13 mouse cellular contexts compared by ENCODE assay signal in genomic region chr6:129680379-129680778, GRCm38 (mm10). TPM values are rescaled to one million over a fixed set of nuclear protein-coding genes. Genes with fewer than 3 reads are reported as not detected.
A peak's percentile ranks its signal among the peaks of the same experiment; 100 is the strongest.
DNase-seq lines count a peak whose midpoint lies in the region; ATAC-seq and TF ChIP-seq lines count a peak whose summit lies in the region.
"Had no signal": no experiment of that assay in that cellular context is flagged by ENCODE, and none has a peak within 500 bp of the region (broad histone marks: within the 10 kb centered on the region; RNA-seq: fewer than 3 reads in every experiment).

No protein-coding gene starts in this region.

- H3K4me1 ChIP-seq in kidney, adult 2 months (ENCODE audit: control insufficient read depth, insufficient read depth, low read length): no peaks in the 10 kb centered on the region
- H3K4me1 ChIP-seq in kidney, embryonic 14.5 days (ENCODE audit: control insufficient read depth, insufficient read depth, low read length): no peaks in the 10 kb centered on the region
- H3K4me1 ChIP-seq in intestine, embryonic 16.5 days (ENCODE audit: control insufficient read depth, insufficient read depth, low read length): no peaks in the 10 kb centered on the region
- H3K4me1 ChIP-seq: embryonic facial prominence, embryonic 13.5 days; midbrain, embryonic 15.5 days had no signal

- no peak overlapping the region for H3K4me3 ChIP-seq in kidney, adult 2 months (ENCODE audit: insufficient read depth, low read depth, low read length)
- H3K4me3 ChIP-seq in kidney, embryonic 14.5 days (ENCODE audit: low read length): no peak overlapping the region
- no peak overlapping the region for H3K4me3 ChIP-seq in intestine, embryonic 16.5 days (ENCODE audit: low read length)
- H3K4me3 ChIP-seq: embryonic facial prominence, embryonic 13.5 days; midbrain, embryonic 15.5 days had no signal

- H3K36me3 ChIP-seq in kidney, adult 2 months (ENCODE audit: control insufficient read depth, insufficient read depth, low read length): no peaks in the 10 kb centered on the region
- no peaks in the 10 kb centered on the region for H3K36me3 ChIP-seq in kidney, embryonic 14.5 days (ENCODE audit: control insufficient read depth, insufficient read depth, low read length)
- no peaks in the 10 kb centered on the region for H3K36me3 ChIP-seq in intestine, embryonic 16.5 days (ENCODE audit: control insufficient read depth, insufficient read depth, low read length)
- H3K36me3 ChIP-seq: embryonic facial prominence, embryonic 13.5 days; midbrain, embryonic 15.5 days had no signal

- no peak for ATAC-seq in kidney, embryonic 14.5 days (ENCODE audit: low FRiP score, low TSS enrichment)
- peak; percentile 92 for ATAC-seq in intestine, embryonic 16.5 days
- ATAC-seq: midbrain, embryonic 15.5 days had no signal

- no peak overlapping the region for H3K4me2 ChIP-seq in kidney, embryonic 14.5 days (replicated peaks; ENCODE audit: low read depth, low read length)
- H3K4me2 ChIP-seq in intestine, embryonic 16.5 days (ENCODE audit: low read depth, low read length): no peak overlapping the region
- H3K4me2 ChIP-seq: embryonic facial prominence, embryonic 13.5 days; midbrain, embryonic 15.5 days had no signal

- no peaks in the 10 kb centered on the region for H3K9me3 ChIP-seq in kidney, embryonic 14.5 days (ENCODE audit: control insufficient read depth, low read length)
- no peaks in the 10 kb centered on the region for H3K9me3 ChIP-seq in intestine, embryonic 16.5 days (ENCODE audit: control insufficient read depth, low read length)
- H3K9me3 ChIP-seq: embryonic facial prominence, embryonic 13.5 days; midbrain, embryonic 15.5 days had no signal

- 72% methylated on average over 1 of the region's 1 CpGs for WGBS in kidney, adult 2 months
- WGBS in kidney, embryonic 14.5 days: 71% methylated on average over 1 of the region's 1 CpGs
- 63% methylated on average over 1 of the region's 1 CpGs for WGBS in intestine, embryonic 16.5 days

- no peak for TF ChIP-seq POLR2A in kidney, adult 2 months (IDR thresholded peaks at IDR 0.05; ENCODE audit: low read depth, low read length)

- H3K9ac ChIP-seq in kidney, embryonic 14.5 days (ENCODE audit: low read depth, low read length): no peak overlapping the region
- no peak overlapping the region for H3K9ac ChIP-seq in intestine, embryonic 16.5 days (ENCODE audit: low read depth, low read length)
- H3K9ac ChIP-seq: embryonic facial prominence, embryonic 13.5 days; midbrain, embryonic 15.5 days had no signal

- DNase-seq in kidney, adult 2 months: peak; percentile 5
- DNase-seq in urinary bladder, adult 18-20 months (ENCODE audit: low spot score in 2 of 2): peak; percentile 3 to 9
- no peak for DNase-seq in urinary bladder, postnatal 4 days (ENCODE audit: low spot score in 2 of 2)
- peak; percentile 6 for DNase-seq in thymus, postnatal 25 days
- no peak for DNase-seq in embryo, embryonic 10 days (ENCODE audit: low spot score)
- DNase-seq in embryo, embryonic 11 days: no peak

- no peak for TF ChIP-seq CTCF in kidney, adult 2 months (conservative IDR thresholded peaks at IDR 0.05; ENCODE audit: insufficient read depth, insufficient read length, low read depth, low read length)

- H3K27me3 ChIP-seq in kidney, adult 2 months (replicated peaks; ENCODE audit: control insufficient read depth, insufficient read depth, low read length): no peaks in the 10 kb centered on the region
- no peaks in the 10 kb centered on the region for H3K27me3 ChIP-seq in kidney, embryonic 14.5 days (ENCODE audit: control insufficient read depth, insufficient read depth, low read length)
- no peaks in the 10 kb centered on the region for H3K27me3 ChIP-seq in intestine, embryonic 16.5 days (replicated peaks; ENCODE audit: control insufficient read depth, insufficient read depth, low read length)
- H3K27me3 ChIP-seq: embryonic facial prominence, embryonic 13.5 days; midbrain, embryonic 15.5 days had no signal

- H3K27ac ChIP-seq in kidney, adult 2 months (ENCODE audit: insufficient read depth, low read depth, low read length): no peak overlapping the region
- no peak overlapping the region for H3K27ac ChIP-seq in kidney, embryonic 14.5 days (ENCODE audit: low read depth, low read length)
- H3K27ac ChIP-seq in intestine, embryonic 16.5 days (ENCODE audit: low read length): no peak overlapping the region
- H3K27ac ChIP-seq: embryonic facial prominence, embryonic 13.5 days; midbrain, embryonic 15.5 days had no signal

RNA-seq across cellular contexts. Expression of gene Klrc1, which starts 1.6 kb away (rescaled TPM):
- polyA plus RNA-seq in kidney, adult 2 months (2012; rRNA removed): 0.34 TPM in 1 of 2 replicates, not detected in the other
- polyA plus RNA-seq in kidney, embryonic 14.5 days (2014; fragmentation: Nextera tagmentation; extraction: Ambion mirVana): not detected in 2 replicates
- 0.27 and 0.49 TPM in 2 replicates for polyA plus RNA-seq in intestine, embryonic 16.5 days (2015; fragmentation: Nextera tagmentation; extraction: Ambion mirVana)
- polyA plus RNA-seq: embryonic facial prominence, embryonic 13.5 days; limb, embryonic 14.5 days; midbrain, embryonic 15.5 days had no signal

RNA-seq across cellular contexts. Expression of gene Klrc2, which starts 19.9 kb away (rescaled TPM):
- 0.06 and 0.26 TPM in 2 replicates for polyA plus RNA-seq in kidney, adult 2 months (2012; rRNA removed)
- not detected in 2 replicates for polyA plus RNA-seq in kidney, embryonic 14.5 days (2014; fragmentation: Nextera tagmentation; extraction: Ambion mirVana)
- polyA plus RNA-seq in intestine, embryonic 16.5 days (2015; fragmentation: Nextera tagmentation; extraction: Ambion mirVana): 0.09 and 0.11 TPM in 2 replicates
- polyA plus RNA-seq: embryonic facial prominence, embryonic 13.5 days; limb, embryonic 14.5 days; midbrain, embryonic 15.5 days had no signal

RNA-seq across cellular contexts. Expression of gene Klri1, which starts 36.6 kb away (rescaled TPM):
- not detected in 2 replicates for polyA plus RNA-seq in kidney, adult 2 months (2012; rRNA removed)
- 0.71 TPM in 1 of 2 replicates, not detected in the other for polyA plus RNA-seq in kidney, embryonic 14.5 days (2014; fragmentation: Nextera tagmentation; extraction: Ambion mirVana)
- not detected in 2 replicates for polyA plus RNA-seq in intestine, embryonic 16.5 days (2015; fragmentation: Nextera tagmentation; extraction: Ambion mirVana)
- polyA plus RNA-seq: embryonic facial prominence, embryonic 13.5 days; heart, embryonic 16.5 days; limb, embryonic 14.5 days; midbrain, embryonic 15.5 days had no signal

RNA-seq across cellular contexts. Expression of gene Klrc3, which starts 37.2 kb away (rescaled TPM):
- 0.17 TPM in 1 of 2 replicates, not detected in the other for polyA plus RNA-seq in kidney, adult 2 months (2012; rRNA removed)
- polyA plus RNA-seq in kidney, embryonic 14.5 days (2014; fragmentation: Nextera tagmentation; extraction: Ambion mirVana): not detected in 2 replicates
- polyA plus RNA-seq in intestine, embryonic 16.5 days (2015; fragmentation: Nextera tagmentation; extraction: Ambion mirVana): not detected in 2 replicates
- polyA plus RNA-seq: embryonic facial prominence, embryonic 13.5 days; heart, embryonic 16.5 days; large intestine, adult 2 months; limb, embryonic 14.5 days; midbrain, embryonic 15.5 days had no signal

RNA-seq across cellular contexts. Expression of gene Klrk1, which starts 56.7 kb away (rescaled TPM):
- polyA plus RNA-seq in kidney, adult 2 months (2012; rRNA removed): 0.18 and 0.41 TPM in 2 replicates
- not detected in 2 replicates for polyA plus RNA-seq in kidney, embryonic 14.5 days (2014; fragmentation: Nextera tagmentation; extraction: Ambion mirVana)
- polyA plus RNA-seq in intestine, embryonic 16.5 days (2015; fragmentation: Nextera tagmentation; extraction: Ambion mirVana): 0.59 and 0.79 TPM in 2 replicates
- polyA plus RNA-seq: limb, embryonic 14.5 days had no signal

Comparison
In these comparisons a context has a peak if more than half of its experiments do, and no peak if none do; other contexts are left out.
1. DNase-seq: peak in kidney, adult 2 months (single experiment), urinary bladder, adult 18-20 months (2 of 2) and thymus, postnatal 25 days (single experiment); none in urinary bladder, postnatal 4 days (0 of 2), embryo, embryonic 10 days (single experiment) and embryo, embryonic 11 days (single experiment).